Comparison of ENCODE assay signal across 10 mouse cellular contexts in genomic region chr8:125488747-125489146, GRCm38 (mm10).
DNase-seq lines count a peak whose midpoint lies in the region; ATAC-seq and TF ChIP-seq lines count a peak whose summit lies in the region.
"Had no signal": no experiment of that assay in that cellular context is flagged by ENCODE, and none has a peak within 500 bp of the region (broad histone marks: within the 10 kb centered on the region; RNA-seq: fewer than 3 reads in every experiment).

No protein-coding gene starts in this region.

- H3K4me3 ChIP-seq in kidney, postnatal 0 days (replicated peaks; ENCODE audit: low read depth, low read length) = no peak overlapping the region
- H3K4me3 ChIP-seq in heart, embryonic 10.5 days = no peak overlapping the region
- no peak overlapping the region for H3K4me3 ChIP-seq in limb, embryonic 10.5 days
- no peak overlapping the region for H3K4me3 ChIP-seq in liver, embryonic 11.5 days (ENCODE audit: low read depth, low read length)
- H3K4me3 ChIP-seq: myocyte had no signal

- no peak for TF ChIP-seq CTCF in kidney, postnatal 0 days (IDR thresholded peaks at IDR 0.05; ENCODE audit: low read depth)

- H3K4me1 ChIP-seq in kidney, postnatal 0 days (replicated peaks; ENCODE audit: insufficient read depth, low read length) = peaks cover 11% of the 10 kb centered on the region; the same call in 1 of the 2 replicates
- H3K4me1 ChIP-seq in heart, embryonic 10.5 days = peaks cover 83% of the 10 kb centered on the region
- H3K4me1 ChIP-seq in limb, embryonic 10.5 days = peaks cover 43% of the 10 kb centered on the region
- H3K4me1 ChIP-seq in liver, embryonic 11.5 days (replicated peaks; ENCODE audit: control insufficient read depth, insufficient read depth, low read length) = peaks cover 12% of the 10 kb centered on the region

- DNase-seq in kidney, postnatal 0 days (ENCODE audit: low spot score) = peak; percentile 38
- no peak for DNase-seq in kidney, adult 11 months
- no peak for DNase-seq in heart, embryonic 10.5 days (ENCODE audit: low spot score)
- no peak for DNase-seq in limb, embryonic 10.5 days (ENCODE audit: low spot score)
- DNase-seq in urinary bladder, adult 18-20 months (ENCODE audit: low spot score in 2 of 2) = no peak
- no peak for DNase-seq in liver, embryonic 11.5 days (ENCODE audit: low spot score)
- DNase-seq: cerebellum, postnatal 14 days; liver, postnatal 0 days had no signal

- peaks cover 13% of the 10 kb centered on the region; the same call in 1 of the 2 replicates for H3K36me3 ChIP-seq in kidney, postnatal 0 days (ENCODE audit: insufficient read depth, low read length)
- H3K36me3 ChIP-seq in heart, embryonic 10.5 days = peaks cover 57% of the 10 kb centered on the region
- H3K36me3 ChIP-seq in limb, embryonic 10.5 days = peaks cover 50% of the 10 kb centered on the region
- H3K36me3 ChIP-seq in liver, embryonic 11.5 days (ENCODE audit: control insufficient read depth, insufficient read depth, low read length) = no peaks in the 10 kb centered on the region

- no peak overlapping the region for H3K27ac ChIP-seq in kidney, postnatal 0 days
- H3K27ac ChIP-seq in heart, embryonic 10.5 days = peak overlapping the region; percentile 37; the same call in 1 of the 2 replicates
- peak overlapping the region; percentile 37; the same call in 1 of the 2 replicates for H3K27ac ChIP-seq in limb, embryonic 10.5 days
- no peak overlapping the region for H3K27ac ChIP-seq in liver, embryonic 11.5 days (ENCODE audit: low read depth, low read length)

- WGBS in kidney, postnatal 0 days = 32% methylated on average over 1 of the region's 1 CpGs
- 33% methylated on average over 1 of the region's 1 CpGs for WGBS in heart, embryonic 10.5 days
- WGBS in limb, embryonic 10.5 days = 53% methylated on average over 1 of the region's 1 CpGs
- 48% methylated on average over 1 of the region's 1 CpGs for WGBS in liver, embryonic 11.5 days

- H3K27me3 ChIP-seq in kidney, postnatal 0 days (ENCODE audit: insufficient read depth, low read length) = no peaks in the 10 kb centered on the region
- no peaks in the 10 kb centered on the region for H3K27me3 ChIP-seq in heart, embryonic 10.5 days (ENCODE audit: insufficient read depth, poor library complexity, severe bottlenecking)
- H3K27me3 ChIP-seq in limb, embryonic 10.5 days (ENCODE audit: low read depth, poor library complexity, severe bottlenecking) = no peaks in the 10 kb centered on the region
- no peaks in the 10 kb centered on the region for H3K27me3 ChIP-seq in liver, embryonic 11.5 days (replicated peaks; ENCODE audit: control insufficient read depth, insufficient read depth, low read length)

- ATAC-seq in kidney, postnatal 0 days (replicated peaks; ENCODE audit: low FRiP score, low read depth) = no peak
- peak; percentile 51; the same call in 1 of the 2 replicates for ATAC-seq in granulocyte monocyte progenitor cell, adult 5-6 weeks (replicated peaks; ENCODE audit: poor library complexity, severe bottlenecking)
- ATAC-seq in liver, embryonic 11.5 days (replicated peaks; ENCODE audit: low FRiP score) = no peak
- ATAC-seq: liver, postnatal 0 days had no signal

- no peak overlapping the region for H3K4me2 ChIP-seq in kidney, postnatal 0 days (ENCODE audit: low read length)
- no peak overlapping the region for H3K4me2 ChIP-seq in liver, embryonic 11.5 days

- H3K9ac ChIP-seq in kidney, postnatal 0 days (ENCODE audit: low read depth, low read length) = no peak overlapping the region
- no peak overlapping the region for H3K9ac ChIP-seq in liver, embryonic 11.5 days (ENCODE audit: low read depth, low read length)
- H3K9ac ChIP-seq: liver, postnatal 0 days had no signal

- H3K9me3 ChIP-seq in kidney, postnatal 0 days (replicated peaks; ENCODE audit: low read length) = no peaks in the 10 kb centered on the region
- no peaks in the 10 kb centered on the region for H3K9me3 ChIP-seq in heart, embryonic 10.5 days
- H3K9me3 ChIP-seq in limb, embryonic 10.5 days (replicated peaks) = no peaks in the 10 kb centered on the region
- H3K9me3 ChIP-seq in liver, embryonic 11.5 days (ENCODE audit: control insufficient read depth, low read length) = no peaks in the 10 kb centered on the region

Comparison
In these comparisons a context has a peak if more than half of its experiments do, and no peak if none do; other contexts are left out.
1. H3K27ac ChIP-seq: peak in heart, embryonic 10.5 days (single experiment) and limb, embryonic 10.5 days (single experiment); none in kidney, postnatal 0 days (single experiment) and liver, embryonic 11.5 days (single experiment).